Mouse (Mus musculus) neutrophil, adult 5-6 weeks (primary cell): Measurements from ENCODE around the gene Apoa1. TPM values are rescaled to one million over a fixed set of nuclear protein-coding genes. Genes with fewer than 3 reads are reported as not detected.
A peak's percentile ranks its signal among the peaks of the same experiment; 100 is the strongest.

Experiments
- ATAC-seq: fragments of 151-379, 151-347 bp; 2 replicates; pipeline ENCODE4 v1.8.0; 2017; ENCODE audit warnings: mild to moderate bottlenecking, moderate TSS enrichment; ENCODE audit not compliant: insufficient number of reproducible peaks, poor library complexity, low FRiP score, severe bottlenecking; ENCODE audit errors: extremely low read depth
- total RNA-seq: library from RNA; stranded (forward); fragments of 200-1000 nt; gene quantifications from 2 replicates; pipeline ENCODE4 v1.2.3, GENCODE M21; 2017

The Apoa1 gene
- 0.70 TPM in 1 of 2 replicates, not detected in the other for total RNA-seq

- ATAC-seq, result no peak
Measured at GRCm38 (mm10) chr9:46228491-46228890, at the start of gene Apoa1. TSS of gene Apoa1 (plus strand) at chr9:46228580.

- no peak for ATAC-seq
Measured at GRCm38 (mm10) chr9:46178595-46178994, 49.8 kb upstream of the Apoa1 start.

- ATAC-seq, result no peak
Measured at GRCm38 (mm10) chr9:46181297-46181696, 47.1 kb upstream of the Apoa1 start.

GRCm38 (mm10) chr9:46184542-46184941 is 43.8 kb upstream of the Apoa1 start:
- no peak for ATAC-seq

- ATAC-seq, result 0 out of 2 replicates have a peak, but pooled peaks have one; percentile 44
Measured at GRCm38 (mm10) chr9:46185191-46185590, 43.2 kb upstream of the Apoa1 start.

GRCm38 (mm10) chr9:46186387-46186786 is 42.0 kb upstream of the Apoa1 start:
- no peak for ATAC-seq

GRCm38 (mm10) chr9:46188370-46188769 is 40.0 kb upstream of the Apoa1 start:
- ATAC-seq, result no peak

- no peak for ATAC-seq
Measured at GRCm38 (mm10) chr9:46188956-46189355, 39.4 kb upstream of the Apoa1 start.

- no peak for ATAC-seq
Measured at GRCm38 (mm10) chr9:46189381-46189780, 39.0 kb upstream of the Apoa1 start.

- no peak for ATAC-seq
Measured at GRCm38 (mm10) chr9:46191234-46191633, 37.1 kb upstream of the Apoa1 start.

- ATAC-seq, result 0 out of 2 replicates have a peak, but pooled peaks have one; percentile 36
Measured at GRCm38 (mm10) chr9:46191644-46192043, 36.7 kb upstream of the Apoa1 start.

GRCm38 (mm10) chr9:46192642-46193041 is 35.7 kb upstream of the Apoa1 start:
- ATAC-seq, result no peak

- no peak for ATAC-seq
Measured at GRCm38 (mm10) chr9:46194809-46195208, 33.6 kb upstream of the Apoa1 start.

GRCm38 (mm10) chr9:46196699-46197169 is 31.6 kb upstream of the Apoa1 start:
- no peak for ATAC-seq

- no peak for ATAC-seq
Measured at GRCm38 (mm10) chr9:46198461-46198860, 29.9 kb upstream of the Apoa1 start.

- no peak for ATAC-seq
Measured at GRCm38 (mm10) chr9:46198936-46199335, 29.4 kb upstream of the Apoa1 start.

GRCm38 (mm10) chr9:46199609-46200008 is 28.8 kb upstream of the Apoa1 start:
- no peak for ATAC-seq

GRCm38 (mm10) chr9:46206834-46207500 is 21.4 kb upstream of the Apoa1 start:
- ATAC-seq, result no peak

GRCm38 (mm10) chr9:46207501-46207869 is 20.9 kb upstream of the Apoa1 start:
- no peak for ATAC-seq

GRCm38 (mm10) chr9:46208401-46208974 is 19.9 kb upstream of the Apoa1 start:
- ATAC-seq, result 0 out of 2 replicates have a peak, but pooled peaks have one; percentile 3
